Mouse (Mus musculus) ovary, adult 18-20 months (tissue): ENCODE results near the gene Lcn6.
A peak's percentile ranks its signal among the peaks of the same experiment; 100 is the strongest.
"Not testable (repeated sequence)": the region's sequence is repeated elsewhere in the genome, so short reads cannot be mapped to it uniquely, and the experiment has no call there.

Experiments
- DNase-seq: peaks from one replicate; pipeline ENCODE4 v3.0.0; 2022; ENCODE audit warnings: low spot score, mixed read lengths

Gene Lcn6

DNA sequence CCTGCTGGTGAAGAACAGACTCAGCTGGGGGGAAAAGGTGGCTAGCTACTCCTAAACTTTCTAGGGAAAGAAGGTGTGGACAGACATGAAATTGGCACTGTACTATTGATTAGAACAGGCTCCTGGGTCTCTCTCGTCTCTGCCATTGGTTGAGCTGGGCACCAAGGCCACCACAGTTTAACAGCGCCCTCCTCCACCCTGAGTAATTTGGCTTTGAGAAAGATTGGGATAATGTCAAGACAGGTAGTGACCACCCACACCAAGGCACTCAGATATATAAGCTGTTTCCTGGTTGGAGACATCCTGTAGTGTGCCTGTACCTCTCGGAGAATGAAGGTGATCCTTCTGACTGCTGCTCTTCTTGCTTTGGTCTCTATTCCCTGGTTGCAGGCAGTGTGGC, at the start of gene Lcn6:
Gene Lcn6 (plus strand): TSS at position 301 of the 400 bp plus-strand sequence.
- DNase-seq: no peak

DNA sequence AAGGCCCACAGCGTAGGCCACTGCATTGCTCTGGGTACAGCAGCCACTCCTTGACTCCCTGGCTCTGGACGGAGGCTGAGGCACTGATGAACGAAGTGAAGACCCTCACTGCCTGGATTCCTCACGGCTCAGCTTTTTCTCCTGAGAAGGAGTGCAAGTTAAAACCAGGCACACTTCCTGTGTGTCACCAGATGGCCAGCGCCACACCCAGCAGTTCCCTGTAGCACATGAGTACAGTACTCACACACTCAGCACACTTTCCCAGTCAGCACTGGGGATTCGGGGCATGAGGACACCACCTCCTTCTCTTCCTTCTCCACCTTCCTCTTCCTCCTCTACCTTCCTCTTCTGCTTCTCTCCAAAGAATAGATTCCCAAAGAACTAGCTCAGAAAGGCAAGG, 48.8 kb upstream of the Lcn6 start, which contains the start of gene Fcna:
Gene Fcna (minus strand): TSS at position 220 of the 400 bp plus-strand sequence.
- no peak for DNase-seq

DNA sequence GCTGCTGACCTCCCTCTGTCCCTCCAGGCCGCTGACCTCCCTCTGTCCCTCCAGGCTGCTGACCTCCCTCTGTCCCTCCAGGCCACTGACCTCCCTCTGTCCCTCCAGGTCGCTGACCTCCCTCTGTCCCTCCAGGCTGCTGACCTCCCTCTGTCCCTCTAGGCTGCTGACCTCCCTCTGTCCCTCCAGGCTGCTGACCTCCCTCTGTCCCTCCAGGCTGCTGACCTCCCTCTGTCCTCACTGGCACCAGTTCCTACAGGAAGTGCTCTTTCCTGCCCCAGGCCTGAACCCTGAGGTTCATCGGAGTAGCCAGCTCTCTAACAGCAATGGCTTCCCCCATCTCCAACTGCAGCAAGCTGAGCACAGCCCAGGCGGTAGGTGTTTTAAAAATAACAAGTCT, 47.8 kb upstream of the Lcn6 start:
- no peak for DNase-seq

DNA sequence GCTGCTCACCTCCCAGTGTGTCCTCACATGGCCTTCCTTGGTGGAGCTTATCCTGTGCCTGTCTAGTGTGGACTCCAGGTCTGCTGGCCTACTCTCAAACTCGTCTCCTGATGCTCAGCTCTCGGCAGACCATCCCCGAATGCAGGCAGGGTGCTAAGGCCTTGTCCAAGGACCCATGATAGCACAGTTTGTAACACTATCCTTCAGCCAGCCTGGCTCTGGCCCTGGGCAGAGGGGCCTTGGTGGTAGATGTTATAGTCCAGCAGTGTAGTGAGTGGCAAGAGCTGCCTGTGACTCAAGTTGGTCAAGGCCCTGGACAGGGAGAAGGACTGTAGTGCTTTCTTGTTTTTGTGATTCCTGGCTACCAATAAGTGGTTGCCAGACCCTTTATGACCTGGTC, 43.0 kb upstream of the Lcn6 start:
- DNase-seq: no peak

DNA sequence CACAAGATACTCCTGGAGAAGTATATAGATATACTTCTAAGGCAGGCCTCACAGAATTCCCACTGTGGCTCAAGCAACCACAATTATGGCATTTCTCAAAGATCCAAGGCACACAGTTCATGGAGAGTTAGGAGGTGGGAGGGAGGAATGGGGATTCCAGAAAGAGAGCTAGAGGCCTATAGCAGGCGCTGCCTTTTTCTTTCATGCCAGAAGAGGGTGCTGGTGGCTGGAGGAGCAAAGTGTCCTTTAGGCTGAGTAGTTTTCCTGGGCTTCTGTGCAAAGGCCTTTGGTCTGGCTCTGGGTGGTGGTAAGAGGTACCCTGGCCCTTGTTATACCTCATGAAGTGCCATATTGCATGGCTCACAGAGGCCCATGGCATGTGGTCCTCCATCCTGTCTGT, 42.5 kb upstream of the Lcn6 start:
- DNase-seq: no peak

DNA sequence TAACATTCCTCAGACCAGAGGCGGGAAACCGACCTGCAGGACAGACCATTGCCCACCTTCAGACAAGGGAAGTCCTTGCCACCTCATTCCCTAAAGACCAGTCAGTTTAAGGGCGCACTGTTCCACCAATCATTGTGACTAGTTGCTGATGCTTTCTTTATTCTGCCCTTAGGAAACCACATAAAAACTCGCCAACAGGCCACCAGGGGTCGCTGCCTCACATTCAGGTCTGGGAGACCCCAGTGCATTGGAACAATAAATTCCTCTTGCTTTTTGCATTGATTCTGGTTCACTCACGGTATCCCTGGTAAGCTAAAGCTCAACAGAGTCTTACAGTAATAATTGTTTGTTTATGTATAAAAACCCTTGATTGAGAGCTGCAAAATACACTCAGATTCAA, 36.7 kb upstream of the Lcn6 start:
- DNase-seq: no peak

DNA sequence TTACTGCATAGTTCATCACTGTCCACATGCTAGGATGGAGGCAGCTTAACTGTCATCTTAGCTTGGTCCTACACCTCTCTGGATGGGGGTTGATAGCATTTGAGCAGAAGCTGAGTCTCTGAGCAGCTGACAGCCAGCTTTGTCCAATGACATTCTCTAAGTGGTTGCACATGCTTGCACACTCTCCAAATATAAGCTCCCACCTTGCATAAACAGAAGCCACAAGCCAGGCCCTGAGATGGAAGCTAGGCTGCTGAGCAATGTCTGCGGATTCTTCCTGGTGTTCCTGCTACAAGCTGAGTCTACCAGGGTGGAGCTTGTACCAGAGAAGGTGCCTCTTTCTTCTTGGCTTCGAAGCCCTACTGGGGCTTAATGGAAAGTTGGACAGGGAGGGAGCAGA, 23.7 kb upstream of the Lcn6 start, which contains the start of gene Lcn8:
Gene Lcn8 (plus strand): TSS at position 219 of the 400 bp plus-strand sequence.
- DNase-seq: no peak

DNA sequence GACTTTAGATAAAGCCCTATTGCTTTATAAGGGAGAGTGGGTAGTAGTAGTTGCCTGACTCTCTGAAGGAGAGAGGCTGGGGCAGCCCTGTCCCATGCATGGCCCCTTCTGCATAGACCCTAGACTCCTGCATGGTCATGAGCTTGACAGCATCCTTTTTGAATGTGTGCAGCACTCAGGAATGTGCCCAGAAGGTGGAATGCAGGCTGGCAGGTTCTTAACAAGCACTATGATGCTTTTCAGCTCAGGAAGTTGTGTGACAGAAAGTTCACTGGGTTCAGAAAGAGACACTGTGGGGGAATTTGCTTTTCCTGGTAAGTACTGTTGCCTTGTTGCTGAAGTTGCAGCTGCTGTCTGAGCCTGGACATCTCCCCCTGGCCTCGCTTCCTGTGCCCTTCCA, 22.1 kb upstream of the Lcn6 start:
- no peak for DNase-seq

DNA sequence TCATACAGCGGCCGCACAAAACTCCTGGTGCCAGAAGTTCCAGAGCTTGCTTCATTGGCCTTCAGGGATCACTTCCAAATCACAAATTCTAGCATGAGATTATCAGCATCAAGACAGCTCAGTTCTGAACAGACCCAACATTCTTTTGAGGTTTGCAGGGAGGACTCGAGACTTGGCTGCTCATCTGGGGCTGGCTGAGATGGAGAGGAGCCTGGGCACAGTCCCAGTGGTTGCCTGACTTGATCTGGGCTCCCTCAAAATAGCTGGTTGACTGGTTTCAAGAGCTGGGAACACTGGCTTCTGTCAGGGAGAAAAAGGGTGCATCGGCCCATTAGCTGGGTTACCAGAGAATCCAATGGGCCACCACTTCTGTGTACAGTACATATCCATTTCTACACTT, 19.9 kb upstream of the Lcn6 start:
- DNase-seq: no peak

DNA sequence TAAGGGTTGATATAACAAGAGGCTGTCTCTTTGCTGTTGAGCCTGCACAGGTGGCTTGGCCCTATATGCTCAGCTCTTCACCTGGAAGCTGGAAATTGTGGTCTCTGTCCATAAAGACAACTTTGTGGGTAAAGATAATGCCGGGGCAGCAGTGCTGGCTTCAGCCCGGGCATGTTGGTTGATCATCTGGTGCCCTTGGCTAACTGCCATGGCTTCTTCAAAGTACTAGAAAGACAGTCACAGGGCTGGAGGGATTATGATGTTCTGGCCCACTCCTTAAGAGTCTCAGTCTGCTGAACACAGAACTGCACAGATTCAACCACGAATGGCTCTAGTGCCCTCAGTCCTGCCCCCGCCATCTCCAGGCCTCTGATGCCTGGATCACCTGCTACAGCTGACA, 19.3 kb upstream of the Lcn6 start:
- no peak for DNase-seq

DNA sequence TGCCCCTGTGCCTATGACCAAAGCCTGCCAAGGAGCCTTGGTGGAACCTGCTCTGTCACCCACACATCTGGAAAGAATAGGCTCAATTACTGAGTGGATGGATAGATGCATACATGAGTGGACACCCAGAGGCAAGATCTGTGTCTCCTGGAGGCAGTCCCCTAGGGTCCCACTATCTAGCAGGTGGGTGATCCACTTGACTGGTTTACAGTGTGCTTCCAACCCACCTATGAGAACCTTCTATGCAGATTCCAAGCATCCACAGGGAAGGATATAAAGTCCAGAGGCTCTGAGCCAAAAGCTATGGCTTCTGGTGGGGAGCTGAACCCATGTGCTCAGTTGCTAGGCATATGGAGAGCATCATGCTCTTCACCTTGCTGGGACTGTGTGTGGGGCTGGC, 18.9 kb upstream of the Lcn6 start, which contains the start of gene Lcn5:
Gene Lcn5 (plus strand): TSS at position 301 of the 400 bp plus-strand sequence.
- no peak for DNase-seq

DNA sequence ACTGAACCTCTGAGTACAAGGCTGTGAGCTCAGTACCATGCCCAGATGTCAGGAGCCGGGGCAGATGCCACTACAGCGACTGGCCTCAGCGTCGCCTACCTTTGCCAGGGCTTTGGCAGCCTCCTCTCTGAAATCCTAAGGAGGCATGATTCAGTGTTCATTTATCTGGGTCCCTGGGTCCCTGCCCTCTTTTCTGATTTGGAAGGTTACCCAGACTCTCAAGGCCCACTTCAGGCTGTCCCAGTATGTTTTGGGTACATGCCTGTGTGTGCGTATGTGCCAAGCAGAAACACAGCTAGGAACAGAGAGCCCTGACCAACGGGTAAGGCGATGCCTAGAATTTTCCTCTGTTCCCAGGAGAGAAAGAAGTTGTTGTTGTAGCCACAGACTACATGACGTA, 16.3 kb upstream of the Lcn6 start:
- DNase-seq: no peak

DNA sequence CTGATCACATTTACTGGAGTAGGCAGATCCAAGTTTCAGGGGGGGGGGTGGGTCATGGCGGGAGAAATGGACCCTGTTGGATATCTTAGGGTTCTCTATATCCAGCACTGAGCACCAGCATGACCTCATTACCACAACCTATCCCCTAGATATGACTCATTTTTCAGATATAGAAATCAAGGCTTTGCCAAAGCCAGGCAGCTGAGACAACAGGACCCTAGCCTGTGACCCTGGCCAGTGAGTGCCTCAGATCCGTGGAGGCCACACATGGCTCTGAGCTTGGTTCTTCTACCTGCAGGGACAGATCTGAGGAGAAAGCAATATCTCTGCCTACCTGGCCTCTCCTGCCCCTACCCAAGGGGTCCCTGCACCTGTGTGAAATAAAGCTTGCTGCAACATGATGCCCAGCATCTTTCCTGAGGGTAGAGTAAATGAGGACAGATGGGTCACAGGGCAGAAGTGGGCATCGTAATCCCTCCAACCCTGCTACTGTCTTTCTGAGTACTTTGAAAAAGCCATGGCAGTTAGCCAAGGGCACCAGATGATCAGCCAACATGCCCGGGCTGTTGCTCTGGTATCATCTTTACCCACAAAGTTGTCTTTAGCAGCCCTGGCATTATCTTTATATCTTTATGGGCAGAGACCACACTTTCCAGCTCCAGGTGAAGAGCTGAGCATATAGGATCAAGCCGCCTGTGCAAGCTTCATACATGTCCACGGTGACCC, 15.2 kb upstream of the Lcn6 start:
- DNase-seq: no peak

DNA sequence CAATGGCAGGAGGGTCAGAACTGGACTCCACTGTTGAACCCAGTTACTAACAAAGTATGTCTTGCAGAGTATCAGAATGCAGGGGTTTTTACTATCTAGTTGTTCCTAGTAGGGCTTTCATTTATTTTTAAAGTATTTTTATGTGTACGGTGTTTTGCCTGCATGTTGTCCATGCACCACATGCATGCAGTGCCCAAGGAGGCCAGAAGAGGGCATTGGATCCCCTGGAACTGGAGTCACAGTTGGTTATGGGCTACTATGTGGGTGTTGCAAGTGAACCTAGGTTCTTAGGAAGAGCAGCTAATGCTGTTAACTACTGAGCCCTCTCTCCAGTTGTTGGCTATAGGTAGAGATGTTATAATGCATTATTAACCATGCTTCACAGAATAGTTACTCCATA, 13.1 kb upstream of the Lcn6 start:
- no peak for DNase-seq

DNA sequence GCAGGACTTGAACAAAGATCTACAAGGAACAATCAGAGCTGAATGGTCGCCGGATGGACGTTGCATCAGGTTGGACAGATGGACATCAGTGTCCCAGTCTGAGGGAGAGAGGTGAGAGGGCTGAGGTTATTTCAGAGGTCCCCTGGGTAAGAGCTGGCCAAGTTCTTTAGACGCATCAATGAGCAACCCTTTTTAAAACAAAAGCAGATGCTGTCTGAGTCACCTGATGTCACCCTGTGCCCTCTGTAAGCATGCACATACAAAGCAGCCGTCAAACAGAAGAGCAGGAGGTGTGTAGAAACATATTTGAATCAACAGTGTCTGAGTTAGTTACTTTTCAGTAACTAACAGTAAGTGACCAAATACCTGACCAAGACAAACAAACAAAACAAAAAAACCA, 12.5 kb upstream of the Lcn6 start:
- no peak for DNase-seq

DNA sequence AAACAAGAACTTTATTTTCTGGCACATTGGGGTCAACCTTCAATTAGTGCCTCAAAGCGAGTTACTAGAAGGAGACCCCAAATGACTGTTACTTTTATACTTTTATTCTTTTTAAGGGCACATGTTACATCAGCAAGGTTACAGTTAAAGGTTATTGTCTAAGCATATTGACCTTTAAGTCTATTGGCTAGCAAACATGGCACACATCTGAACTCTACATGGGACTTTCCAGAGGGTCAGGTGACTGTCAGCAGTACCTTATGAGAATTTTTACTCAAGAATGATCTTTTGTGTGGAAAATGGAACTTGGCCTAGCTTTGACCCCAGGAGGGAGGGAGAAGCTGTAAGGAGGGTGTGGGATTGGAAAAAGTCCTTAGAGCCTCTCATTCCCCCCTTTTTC, 10.1 kb upstream of the Lcn6 start:
- DNase-seq: no peak

DNA sequence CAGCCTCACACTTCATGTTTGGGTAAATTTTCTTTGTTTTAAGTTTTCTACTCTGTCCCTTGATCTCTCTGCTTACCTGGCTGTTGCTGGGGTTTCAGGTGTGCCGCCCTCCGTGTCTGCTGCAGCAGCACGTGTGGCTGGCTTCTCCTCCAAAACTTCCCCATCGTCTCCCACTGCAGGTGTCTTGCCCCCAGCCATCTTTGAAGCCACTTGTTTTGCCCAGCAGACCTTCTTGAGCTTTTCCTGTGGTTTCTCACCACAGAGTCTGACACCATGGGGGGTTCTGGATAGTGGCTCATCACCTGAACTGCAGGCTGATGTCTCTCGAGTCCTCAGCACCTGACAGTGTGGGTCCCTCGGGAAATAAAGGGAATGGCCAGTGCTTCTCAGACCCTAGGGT, 3.0 kb downstream of the Lcn6 start:
- DNase-seq: no peak

DNA sequence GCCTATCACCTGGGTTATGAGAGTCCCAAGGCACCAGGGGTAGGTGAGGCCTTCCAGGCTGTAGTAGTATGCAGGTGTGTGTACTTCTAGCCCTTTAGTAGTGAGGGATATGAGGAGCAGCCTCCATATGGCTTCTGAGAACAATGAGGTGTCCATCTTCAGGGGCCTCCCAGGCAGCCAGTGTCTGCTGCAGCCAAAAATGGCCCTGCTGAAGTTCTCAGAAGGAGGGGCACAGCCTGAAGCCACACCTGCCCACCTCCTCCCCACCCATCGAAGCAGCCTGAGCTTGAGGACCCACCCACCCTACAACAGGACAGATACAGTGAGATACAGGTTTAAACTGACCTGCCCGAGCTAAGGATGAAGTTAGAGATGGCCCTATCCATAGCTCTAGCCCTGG, 5.8 kb downstream of the Lcn6 start, which contains the start of gene Lcn10:
Gene Lcn10 (plus strand): TSS at position 301 of the 400 bp plus-strand sequence.
- no peak for DNase-seq

DNA sequence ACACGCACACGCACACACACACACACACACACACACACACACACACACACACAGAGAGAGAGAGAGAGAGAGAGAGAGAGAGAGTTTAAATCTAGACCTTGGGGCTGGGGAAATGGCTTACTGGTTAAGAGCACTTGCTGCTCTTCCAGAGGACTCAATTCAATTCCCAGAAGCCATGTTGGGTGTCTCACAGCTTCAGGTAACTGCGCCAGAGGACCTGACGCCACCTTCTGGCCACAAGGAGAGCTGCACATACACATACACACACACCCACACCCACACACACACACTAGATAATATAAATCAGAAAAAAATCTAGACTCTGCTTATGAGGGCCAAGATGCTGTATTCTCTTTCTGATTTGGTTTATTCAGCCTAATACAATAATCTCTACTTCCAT, 10.4 kb downstream of the Lcn6 start:
- DNase-seq: no peak

DNA sequence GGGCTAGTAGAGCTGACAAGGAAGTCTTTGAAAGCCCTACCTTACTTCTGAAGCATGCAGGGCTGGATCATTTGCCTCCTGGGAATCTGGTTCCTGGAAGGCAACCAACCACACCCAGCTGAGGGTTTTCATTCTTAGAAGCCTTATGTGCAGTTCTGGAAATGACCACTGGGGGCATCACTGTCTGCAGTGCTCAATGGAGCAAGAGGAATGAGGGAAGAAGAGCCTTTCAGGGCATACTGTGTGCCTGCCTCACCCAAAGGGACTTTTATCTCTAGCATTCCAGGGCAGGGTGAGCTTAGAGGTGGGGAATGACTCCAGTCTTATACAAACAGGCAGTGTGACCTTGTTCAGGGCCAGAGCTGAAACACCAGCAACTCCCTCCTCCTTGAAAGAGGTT, 18.0 kb downstream of the Lcn6 start:
- peak; percentile 32 for DNase-seq

DNA sequence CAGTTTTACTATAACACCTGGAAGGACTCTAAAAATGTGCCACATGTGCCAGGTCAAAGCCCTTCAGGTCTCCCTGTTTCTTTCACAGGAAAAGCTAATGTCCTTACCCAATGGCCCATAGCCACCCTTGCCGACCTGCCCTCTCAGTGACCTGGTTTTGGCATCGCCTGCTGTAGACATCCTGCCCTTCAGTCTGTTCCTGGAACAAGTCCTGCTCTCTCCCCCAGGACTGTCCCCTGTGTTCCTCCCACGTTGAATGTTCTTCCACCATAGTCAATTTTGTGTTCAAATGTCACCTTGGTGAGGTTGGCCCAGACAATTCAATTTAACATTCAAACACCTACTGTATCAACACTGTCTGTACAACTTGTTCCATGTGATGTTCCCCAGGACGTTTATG, 20.4 kb downstream of the Lcn6 start:
- no peak for DNase-seq

DNA sequence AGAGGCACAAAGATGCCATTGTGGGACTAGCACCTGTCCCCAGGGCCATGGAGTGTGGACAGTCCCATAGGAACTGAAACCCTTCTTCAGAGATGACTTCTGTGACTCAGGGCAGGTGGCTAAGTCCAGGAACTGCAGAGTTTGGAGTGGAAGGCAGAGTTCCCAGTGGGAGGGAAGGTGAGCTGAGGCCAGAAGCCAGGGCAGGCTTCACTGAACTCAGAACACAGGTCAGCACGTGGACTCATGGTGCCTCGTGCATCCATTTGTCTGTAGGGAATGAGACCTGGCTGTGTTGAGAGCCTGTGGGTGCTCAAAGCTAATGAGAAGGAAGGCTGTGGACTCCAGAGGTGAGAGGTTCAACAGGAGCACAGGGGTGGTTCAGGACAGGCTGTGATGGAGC, 22.1 kb downstream of the Lcn6 start:
- no peak for DNase-seq

DNA sequence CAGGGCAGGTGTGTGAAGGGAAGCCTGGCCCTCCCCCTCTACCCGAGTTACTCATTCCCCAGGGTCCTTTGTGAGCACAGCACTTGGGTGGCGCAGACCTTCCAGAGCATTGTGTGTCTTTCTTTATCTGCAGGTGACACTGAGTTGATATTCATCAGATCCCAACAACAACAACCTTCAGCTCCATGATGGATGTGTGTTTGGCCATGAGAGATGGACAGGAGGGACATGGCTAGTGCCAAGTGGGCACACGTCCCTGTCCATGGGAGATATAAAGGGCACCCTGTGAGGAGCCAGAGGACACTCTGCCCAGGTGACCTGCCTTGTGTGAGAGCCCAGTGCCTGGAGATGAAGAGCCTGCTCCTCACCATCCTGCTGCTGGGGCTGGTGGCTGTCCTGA, 23.2 kb downstream of the Lcn6 start, which contains the start of gene Obp2a:
Gene Obp2a (plus strand): TSS at position 301 of the 400 bp plus-strand sequence.
- DNase-seq: not testable (repeated sequence)

DNA sequence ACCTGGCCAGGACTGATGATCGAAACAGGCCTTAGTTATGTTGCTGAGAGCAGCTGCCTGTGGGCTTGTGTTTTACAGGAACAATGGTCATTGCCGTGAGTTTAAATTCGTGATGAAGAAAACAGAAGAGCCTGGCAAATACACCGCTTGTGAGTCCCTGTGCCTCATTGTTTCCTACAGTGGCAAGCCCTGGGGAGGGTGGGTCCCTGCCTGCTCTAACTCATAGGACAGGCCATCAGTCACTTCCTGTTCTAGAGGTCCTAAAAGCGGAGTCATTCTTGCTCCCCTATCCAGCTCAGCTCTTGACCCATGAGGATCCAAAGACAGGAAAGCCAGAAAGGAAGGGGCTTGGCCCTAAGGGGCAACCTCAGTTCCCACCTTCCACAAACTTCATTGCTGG, 24.4 kb downstream of the Lcn6 start:
- DNase-seq: no peak
